Comparison of ENCODE assay signal across 10 mouse cellular contexts in the genomic region with DNA sequence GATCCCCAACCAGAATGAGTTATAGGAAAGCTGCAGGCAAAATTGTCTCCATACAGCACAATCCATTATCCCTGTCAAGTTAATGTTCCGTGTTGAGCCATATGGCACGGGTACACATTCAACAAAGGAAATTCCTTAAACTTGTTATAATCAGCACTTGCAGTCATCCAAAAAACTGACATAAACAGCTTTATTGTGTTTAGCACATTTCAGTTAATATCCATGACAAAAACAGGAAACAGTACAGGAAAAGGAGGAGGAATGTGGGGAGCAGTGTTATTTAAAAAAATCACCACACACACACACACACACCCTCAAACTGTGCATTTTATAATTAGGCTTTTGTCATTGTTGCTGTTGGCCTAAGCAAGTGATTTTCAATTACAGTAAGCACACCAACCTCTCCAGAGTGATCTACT.
DNase-seq lines count a peak whose midpoint lies in the region; ATAC-seq and TF ChIP-seq lines count a peak whose summit lies in the region.
"Had no signal": no experiment of that assay in that cellular context is flagged by ENCODE, and none has a peak within 500 bp of the region (broad histone marks: within the 10 kb centered on the region; RNA-seq: fewer than 3 reads in every experiment).

No protein-coding gene starts in this region.

- H3K4me3 ChIP-seq in kidney, postnatal 0 days (replicated peaks; ENCODE audit: low read depth, low read length): no peak overlapping the region
- H3K4me3 ChIP-seq in forebrain, postnatal 0 days (ENCODE audit: low read depth, low read length): no peak overlapping the region
- H3K4me3 ChIP-seq in midbrain, embryonic 16.5 days (ENCODE audit: low read depth, low read length): no peak overlapping the region
- H3K4me3 ChIP-seq: embryonic facial prominence, embryonic 13.5 days; megakaryocyte, embryonic 14.5 days had no signal

- DNase-seq in kidney, postnatal 0 days (ENCODE audit: low spot score): peak; percentile 86
- no peak for DNase-seq in kidney, adult 18-20 months
- DNase-seq in cerebellum, adult 9-10 months: peak; percentile 75
- peak; percentile 57 for DNase-seq in forebrain, postnatal 0 days
- no peak for DNase-seq in thymus, postnatal 10 days (ENCODE audit: low spot score in 2 of 2)
- DNase-seq in lung, postnatal 4 days: no peak
- no peak for DNase-seq in right cerebral cortex, postnatal 25 days

- no peak overlapping the region for H3K4me2 ChIP-seq in kidney, postnatal 0 days (ENCODE audit: low read length)
- H3K4me2 ChIP-seq in forebrain, postnatal 0 days (ENCODE audit: low read depth): no peak overlapping the region
- no peak overlapping the region for H3K4me2 ChIP-seq in midbrain, embryonic 16.5 days (ENCODE audit: low read length)
- H3K4me2 ChIP-seq: embryonic facial prominence, embryonic 13.5 days had no signal

- WGBS in kidney, postnatal 0 days: 3% methylated on average over 2 of the region's 2 CpGs
- WGBS in forebrain, postnatal 0 days: 5% methylated on average over 2 of the region's 2 CpGs
- 7% methylated on average over 2 of the region's 2 CpGs for WGBS in midbrain, embryonic 16.5 days

- no peak overlapping the region for H3K9ac ChIP-seq in kidney, postnatal 0 days (ENCODE audit: low read depth, low read length)
- no peak overlapping the region for H3K9ac ChIP-seq in forebrain, postnatal 0 days
- no peak overlapping the region for H3K9ac ChIP-seq in midbrain, embryonic 16.5 days (ENCODE audit: low read depth, low read length)
- H3K9ac ChIP-seq: embryonic facial prominence, embryonic 13.5 days had no signal

- TF ChIP-seq CTCF in kidney, postnatal 0 days (IDR thresholded peaks at IDR 0.05; ENCODE audit: low read depth): no peak
- no peak for TF ChIP-seq CTCF in forebrain, postnatal 0 days (IDR thresholded peaks at IDR 0.05; ENCODE audit: low read depth)

- ATAC-seq in kidney, postnatal 0 days (replicated peaks; ENCODE audit: low FRiP score, low read depth): no peak
- ATAC-seq in forebrain, postnatal 0 days: peak; percentile 46; the same call in 1 of the 2 replicates
- ATAC-seq in midbrain, embryonic 16.5 days: peak; percentile 70; the same call in 1 of the 2 replicates

- H3K27ac ChIP-seq in kidney, postnatal 0 days: no peak overlapping the region
- H3K27ac ChIP-seq in forebrain, postnatal 0 days (ENCODE audit: low read depth, low read length): no peak overlapping the region
- no peak overlapping the region for H3K27ac ChIP-seq in midbrain, embryonic 16.5 days (ENCODE audit: low read length)
- H3K27ac ChIP-seq: embryonic facial prominence, embryonic 13.5 days had no signal

- no peaks in the 10 kb centered on the region for H3K27me3 ChIP-seq in kidney, postnatal 0 days (ENCODE audit: insufficient read depth, low read length)
- H3K27me3 ChIP-seq in forebrain, postnatal 0 days (ENCODE audit: insufficient read depth, low read length): no peaks in the 10 kb centered on the region
- no peaks in the 10 kb centered on the region for H3K27me3 ChIP-seq in midbrain, embryonic 16.5 days (ENCODE audit: control insufficient read depth, insufficient read depth, low read depth, low read length)
- H3K27me3 ChIP-seq: embryonic facial prominence, embryonic 13.5 days; megakaryocyte, embryonic 14.5 days had no signal

- H3K9me3 ChIP-seq in kidney, postnatal 0 days (replicated peaks; ENCODE audit: low read length): no peaks in the 10 kb centered on the region
- no peaks in the 10 kb centered on the region for H3K9me3 ChIP-seq in forebrain, postnatal 0 days (ENCODE audit: low read length)
- H3K9me3 ChIP-seq in midbrain, embryonic 16.5 days (replicated peaks; ENCODE audit: control insufficient read depth, low read length, poor library complexity, severe bottlenecking): no peaks in the 10 kb centered on the region
- H3K9me3 ChIP-seq: embryonic facial prominence, embryonic 13.5 days; megakaryocyte, embryonic 14.5 days had no signal

- H3K4me1 ChIP-seq in kidney, postnatal 0 days (replicated peaks; ENCODE audit: insufficient read depth, low read length): peaks cover 7% of the 10 kb centered on the region; the same call in 1 of the 2 replicates
- peaks cover 3% of the 10 kb centered on the region; the same call in 1 of the 2 replicates for H3K4me1 ChIP-seq in forebrain, postnatal 0 days (ENCODE audit: insufficient read depth)
- peaks cover 14% of the 10 kb centered on the region for H3K4me1 ChIP-seq in midbrain, embryonic 16.5 days (ENCODE audit: control insufficient read depth, insufficient read depth, low read length)

- no peaks in the 10 kb centered on the region for H3K36me3 ChIP-seq in kidney, postnatal 0 days (ENCODE audit: insufficient read depth, low read length)
- H3K36me3 ChIP-seq in forebrain, postnatal 0 days (ENCODE audit: insufficient read depth): no peaks in the 10 kb centered on the region
- no peaks in the 10 kb centered on the region for H3K36me3 ChIP-seq in midbrain, embryonic 16.5 days (ENCODE audit: control insufficient read depth, insufficient read depth, low read length)
- H3K36me3 ChIP-seq: embryonic facial prominence, embryonic 13.5 days had no signal

Comparison
In these comparisons a context has a peak if more than half of its experiments do, and no peak if none do; other contexts are left out.
1. DNase-seq: peak in kidney, postnatal 0 days (single experiment), cerebellum, adult 9-10 months (single experiment) and forebrain, postnatal 0 days (single experiment); none in kidney, adult 18-20 months (single experiment), thymus, postnatal 10 days (0 of 2), lung, postnatal 4 days (0 of 2) and right cerebral cortex, postnatal 25 days (single experiment).